Mouse (Mus musculus) testis, adult 2 months (tissue): ENCODE results near the gene BC051665. TPM values are rescaled to one million over a fixed set of nuclear protein-coding genes. Genes with fewer than 3 reads are reported as not detected.

ENCODE experiments used
- H3K27ac ChIP-seq: fragments of 200-500 bp; 2 replicates; pipeline ENCODE4 v1.5.1; 2012; ENCODE audit warnings: low read depth, low read length; ENCODE audit not compliant: control insufficient read depth, insufficient read depth
- H3K27me3 ChIP-seq: fragments of 200-500 bp; 2 replicates; pipeline ENCODE4 v1.6.1; 2012; ENCODE audit warnings: mild to moderate bottlenecking, low read length, moderate library complexity; ENCODE audit not compliant: control insufficient read depth, insufficient read depth
- H3K36me3 ChIP-seq: fragments of 200-500 bp; 2 replicates; pipeline ENCODE4 v1.6.1; 2012; ENCODE audit warnings: mild to moderate bottlenecking, low read length; ENCODE audit not compliant: control insufficient read depth, insufficient read depth
- H3K4me1 ChIP-seq: fragments of 200-500 bp; 2 replicates; pipeline ENCODE4 v1.6.1; 2012; ENCODE audit warnings: low read length; ENCODE audit not compliant: control insufficient read depth, insufficient read depth
- H3K4me3 ChIP-seq: fragments of 200-500 bp; 2 replicates; pipeline ENCODE4 v1.5.1; 2012; ENCODE audit warnings: low read depth, mild to moderate bottlenecking, low read length, moderate library complexity, mixed read lengths; ENCODE audit not compliant: control insufficient read depth
- CTCF ChIP-seq: fragments of 200-500 bp; IDR thresholded peaks from 2 replicates; pipeline ENCODE4 v1.5.1; 2012; ENCODE audit warnings: low read depth, mild to moderate bottlenecking, inconsistent platforms, low read length, moderate library complexity; ENCODE audit not compliant: control insufficient read depth, insufficient read depth, insufficient replicate concordance
- POLR2A ChIP-seq: fragments of 200-500 bp; IDR thresholded peaks from 2 replicates; pipeline ENCODE4 v1.6.1; 2012; ENCODE audit warnings: low read depth, mild to moderate bottlenecking, inconsistent platforms, low read length, moderate library complexity; ENCODE audit not compliant: control insufficient read depth
- polyA plus RNA-seq: library from polyadenylated mRNA; depleted of rRNA; stranded (reverse); fragments of >200 nt; gene quantifications from 2 replicates; pipeline ENCODE4 v1.2.3, GENCODE M21; 2012

Gene BC051665
- polyA plus RNA-seq, 1 experiment: not detected

GRCm38 (mm10) chr13:60789466-60789865 is 3.3 kb upstream of the BC051665 start:
- Histone ChIP-seq H3K4me3 (no peak overlapping the region), H3K4me1 (peaks cover 7% of the 10 kb centered on the region), H3K36me3 (no peaks in the 10 kb centered on the region), H3K27ac (no peak overlapping the region), H3K27me3 (no peaks in the 10 kb centered on the region)
- TF ChIP-seq CTCF (no peak), POLR2A (no peak)

- Histone ChIP-seq H3K36me3 (no peaks in the 10 kb centered on the region), H3K27me3 (no peaks in the 10 kb centered on the region), H3K27ac (no peak overlapping the region), H3K4me3 (no peak overlapping the region), H3K4me1 (peaks cover 7% of the 10 kb centered on the region)
- no peak for TF ChIP-seq POLR2A
- TF ChIP-seq CTCF: no peak
These were observed 2.9 kb downstream of the BC051665 start for GRCm38 (mm10) chr13:60783301-60783700.

- no peak overlapping the region; the same call in 1 of the 2 replicates for H3K4me3 ChIP-seq
- TF ChIP-seq POLR2A (no peak), CTCF (no peak)
- H3K36me3 ChIP-seq: no peaks in the 10 kb centered on the region
- no peak overlapping the region for H3K27ac ChIP-seq
- no peaks in the 10 kb centered on the region for H3K27me3 ChIP-seq
- no peaks in the 10 kb centered on the region for H3K4me1 ChIP-seq
These were observed 5.6 kb downstream of the BC051665 start for GRCm38 (mm10) chr13:60780534-60780933.

GRCm38 (mm10) chr13:60761161-60761560 is 25.0 kb downstream of the BC051665 start:
- TF ChIP-seq CTCF (no peak), POLR2A (no peak)
- Histone ChIP-seq H3K4me3 (no peak overlapping the region), H3K36me3 (no peaks in the 10 kb centered on the region)

GRCm38 (mm10) chr13:60760392-60760791 is 25.8 kb downstream of the BC051665 start:
- no peak overlapping the region for H3K4me3 ChIP-seq
- H3K36me3 ChIP-seq: no peaks in the 10 kb centered on the region
- TF ChIP-seq POLR2A: no peak
- no peak for TF ChIP-seq CTCF
- no peak overlapping the region for H3K27ac ChIP-seq
- H3K27me3 ChIP-seq: no peaks in the 10 kb centered on the region
- H3K4me1 ChIP-seq: no peaks in the 10 kb centered on the region

More at GRCm38 (mm10) chr13:60761161-60761560, 25.0 kb downstream of the BC051665 start:
- Histone ChIP-seq H3K27ac (no peak overlapping the region), H3K4me1 (no peaks in the 10 kb centered on the region), H3K27me3 (no peaks in the 10 kb centered on the region)

GRCm38 (mm10) chr13:60759136-60759535 is 27.0 kb downstream of the BC051665 start:
- H3K36me3 ChIP-seq: no peaks in the 10 kb centered on the region

GRCm38 (mm10) chr13:60757292-60757691 is 28.9 kb downstream of the BC051665 start:
- no peak overlapping the region for H3K27ac ChIP-seq
- H3K36me3 ChIP-seq: no peaks in the 10 kb centered on the region
- no peak overlapping the region for H3K4me3 ChIP-seq
- no peaks in the 10 kb centered on the region for H3K27me3 ChIP-seq
- TF ChIP-seq POLR2A: no peak
- TF ChIP-seq CTCF: no peak
- H3K4me1 ChIP-seq: no peaks in the 10 kb centered on the region

More at GRCm38 (mm10) chr13:60759136-60759535, 27.0 kb downstream of the BC051665 start:
- no peak overlapping the region for H3K4me3 ChIP-seq
- no peaks in the 10 kb centered on the region for H3K4me1 ChIP-seq
- no peaks in the 10 kb centered on the region for H3K27me3 ChIP-seq
- no peak for TF ChIP-seq POLR2A
- peak; percentile 70 for TF ChIP-seq CTCF
- no peak overlapping the region for H3K27ac ChIP-seq

GRCm38 (mm10) chr13:60755251-60755650 is 30.9 kb downstream of the BC051665 start:
- no peak for TF ChIP-seq CTCF
- no peak for TF ChIP-seq POLR2A
- Histone ChIP-seq H3K36me3 (no peaks in the 10 kb centered on the region), H3K27me3 (no peaks in the 10 kb centered on the region), H3K4me1 (no peaks in the 10 kb centered on the region), H3K27ac (no peak overlapping the region), H3K4me3 (no peak overlapping the region)
